Mouse (Mus musculus): ENCODE measurements around the gene Klk1b4. TPM values are rescaled to one million over a fixed set of nuclear protein-coding genes. Genes with fewer than 3 reads are reported as not detected.

Gene Klk1b4
- polyA plus RNA-seq, 1 experiment from 2014 or later, result not detected

DNA sequence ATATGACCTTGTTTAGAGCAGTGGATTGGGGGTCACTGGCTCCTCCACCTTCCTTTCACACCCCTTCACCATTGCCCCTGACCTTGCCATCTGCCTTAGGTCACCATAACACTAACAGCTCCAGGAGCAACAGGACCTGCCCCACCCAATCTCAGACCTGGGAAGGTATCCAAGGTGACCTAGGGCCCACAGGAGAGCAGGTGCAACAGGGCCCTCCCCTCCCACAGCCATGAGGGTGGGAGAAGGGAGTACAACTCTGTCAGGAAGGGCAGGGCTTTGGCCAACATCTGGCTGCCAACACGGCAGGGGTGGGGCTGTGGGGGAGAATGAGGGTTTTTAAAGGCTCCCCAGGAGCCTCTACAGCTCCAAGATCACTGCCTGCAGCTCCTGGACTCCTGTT lies 17.8 kb downstream of the Klk1b4 start, which contains the start of gene Klk1:
Klk1 (plus strand) TSS at position 285 of the 400 bp plus-strand sequence.
- Histone ChIP-seq H3K27me3 (ENCODE audit: insufficient read depth, low read length) (no peaks in the 10 kb centered on the region), H3K4me3 (ENCODE audit: low read length) (no peak within 1 kb of the TSS), H3K27ac (ENCODE audit: low read length) (no peak within 1 kb of the TSS), H3K4me2 (replicated peaks; ENCODE audit: low read depth, low read length) (no peak within 1 kb of the TSS), H3K36me3 (ENCODE audit: insufficient read depth, low read length) (no peaks in the 10 kb centered on the region), H3K9ac (replicated peaks; ENCODE audit: low read length) (no peak within 1 kb of the TSS), H3K4me1 (ENCODE audit: insufficient read depth, low read length) (no peaks in the 10 kb centered on the region), H3K9me3 (ENCODE audit: low read length) (no peaks in the 10 kb centered on the region)
- WGBS, result 36% methylated on average over 1 of the region's 1 CpGs
- no peak for ATAC-seq (ENCODE audit: low FRiP score, low TSS enrichment)

DNA sequence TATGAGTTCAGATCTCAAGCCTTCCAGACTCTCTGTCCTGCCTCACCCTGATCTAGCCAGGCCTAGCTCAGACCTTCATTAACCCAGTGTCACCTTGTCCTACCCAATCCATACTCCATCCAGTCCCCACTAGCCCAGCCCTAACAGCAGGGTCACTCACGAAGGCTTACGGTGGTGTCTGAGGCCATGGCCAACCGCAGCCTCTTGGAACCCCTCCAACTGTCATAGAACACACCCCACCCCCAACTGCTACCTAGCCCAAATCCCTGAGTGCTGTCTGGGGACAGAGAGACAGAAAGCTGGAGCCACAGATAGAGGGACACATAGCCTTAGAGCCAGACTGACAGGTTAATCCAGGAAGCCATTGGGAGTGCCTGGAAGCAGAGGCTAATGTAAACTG lies 28.7 kb downstream of the Klk1b4 start, which contains the start of gene Gm36864:
Gm36864 (plus strand) TSS at position 269 of the 400 bp plus-strand sequence.
- Histone ChIP-seq H3K4me1 (ENCODE audit: insufficient read depth, low read length) (no peaks in the 10 kb centered on the region), H3K4me3 (ENCODE audit: low read length) (no peak within 1 kb of the TSS), H3K4me2 (replicated peaks; ENCODE audit: low read depth, low read length) (no peak within 1 kb of the TSS), H3K9ac (replicated peaks; ENCODE audit: low read length) (no peak within 1 kb of the TSS), H3K36me3 (ENCODE audit: insufficient read depth, low read length) (no peaks in the 10 kb centered on the region), H3K27ac (ENCODE audit: low read length) (no peak within 1 kb of the TSS), H3K9me3 (ENCODE audit: low read length) (no peaks in the 10 kb centered on the region), H3K27me3 (ENCODE audit: insufficient read depth, low read length) (no peaks in the 10 kb centered on the region)
- WGBS, result 87% methylated on average over 3 of the region's 3 CpGs
- no peak for ATAC-seq (ENCODE audit: low FRiP score, low TSS enrichment)

DNA sequence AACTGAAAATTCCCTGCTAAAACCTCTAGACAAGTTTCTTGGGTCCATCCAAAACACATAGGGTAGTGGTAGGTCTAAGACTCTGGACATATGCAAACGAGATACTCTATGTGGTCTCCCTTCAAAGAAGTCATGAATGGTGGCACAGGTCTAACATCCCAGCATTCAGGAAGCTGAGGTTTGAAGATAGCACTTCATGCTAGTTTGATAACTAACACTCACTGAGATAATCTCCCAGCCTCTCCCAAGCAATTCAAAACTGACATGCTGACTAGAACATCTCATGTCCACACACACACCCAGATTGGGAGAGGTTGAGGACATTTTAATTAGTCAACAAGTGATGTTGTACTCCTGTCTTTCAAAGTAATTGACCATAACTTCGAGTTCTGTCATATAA lies 32.7 kb downstream of the Klk1b4 start:
- no peaks in the 10 kb centered on the region for H3K36me3 ChIP-seq (ENCODE audit: insufficient read depth, low read length)
- no peak overlapping the region for H3K4me3 ChIP-seq (ENCODE audit: low read length)
- no peak overlapping the region for H3K4me2 ChIP-seq (replicated peaks; ENCODE audit: low read depth, low read length)
- no peaks in the 10 kb centered on the region for H3K4me1 ChIP-seq (ENCODE audit: insufficient read depth, low read length)
- H3K27me3 ChIP-seq (ENCODE audit: insufficient read depth, low read length), result no peaks in the 10 kb centered on the region
- no peak overlapping the region for H3K9ac ChIP-seq (replicated peaks; ENCODE audit: low read length)
- H3K27ac ChIP-seq (ENCODE audit: low read length), result no peak overlapping the region
- ATAC-seq (ENCODE audit: low FRiP score, low TSS enrichment), result no peak
- WGBS, result 54% methylated on average over 2 of the region's 2 CpGs
- no peaks in the 10 kb centered on the region for H3K9me3 ChIP-seq (ENCODE audit: low read length)

DNA sequence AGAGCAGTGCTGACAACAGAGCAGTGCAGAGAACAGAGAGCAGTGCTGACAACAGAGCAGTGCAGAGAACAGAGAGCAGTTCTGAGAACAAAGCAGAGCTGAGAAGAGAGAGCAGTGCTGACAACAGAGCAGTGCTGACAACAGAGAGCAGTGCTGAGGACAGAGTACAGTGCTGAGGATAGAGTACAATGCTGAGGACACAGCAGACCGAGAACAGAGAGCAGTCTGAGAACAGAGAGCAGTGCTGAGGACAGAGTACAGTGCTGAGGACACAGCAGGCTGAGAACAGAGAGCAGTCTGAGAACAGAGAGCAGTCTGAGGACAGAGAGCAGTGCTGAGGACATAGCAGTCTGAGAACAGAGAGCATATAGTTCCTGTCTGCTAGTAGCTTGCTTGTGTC lies 33.5 kb downstream of the Klk1b4 start:
- Histone ChIP-seq H3K9me3 (ENCODE audit: low read length) (no peaks in the 10 kb centered on the region), H3K4me3 (ENCODE audit: low read length) (no peak overlapping the region), H3K4me1 (ENCODE audit: insufficient read depth, low read length) (peaks cover 6% of the 10 kb centered on the region; the same call in 1 of the 2 replicates), H3K27me3 (ENCODE audit: insufficient read depth, low read length) (no peaks in the 10 kb centered on the region), H3K9ac (replicated peaks; ENCODE audit: low read length) (no peak overlapping the region), H3K4me2 (replicated peaks; ENCODE audit: low read depth, low read length) (no peak overlapping the region), H3K27ac (ENCODE audit: low read length) (no peak overlapping the region), H3K36me3 (ENCODE audit: insufficient read depth, low read length) (no peaks in the 10 kb centered on the region)
- 50% methylated on average over 1 of the region's 1 CpGs for WGBS
- no peak for ATAC-seq (ENCODE audit: low FRiP score, low TSS enrichment)

DNA sequence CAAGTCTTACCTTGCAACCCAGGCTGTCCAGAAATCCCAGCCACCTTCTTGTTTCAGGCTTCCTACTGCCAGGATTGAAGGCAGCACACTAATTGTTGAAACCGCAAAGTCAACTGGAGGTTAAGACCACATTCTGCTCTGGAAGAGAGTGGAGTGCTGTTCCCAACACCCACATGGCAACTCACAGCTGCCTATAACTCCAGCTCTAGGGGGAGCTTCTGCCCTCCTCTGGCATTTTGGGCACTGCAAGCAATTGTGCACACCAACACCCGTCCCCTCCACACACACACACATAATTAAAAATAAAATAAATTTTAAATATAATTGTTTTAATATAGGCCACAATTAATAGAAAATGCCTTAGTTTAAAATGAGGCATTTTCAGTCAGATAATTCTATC lies 33.9 kb downstream of the Klk1b4 start:
- ATAC-seq (ENCODE audit: low FRiP score, low TSS enrichment), result no peak
- H3K36me3 ChIP-seq (ENCODE audit: insufficient read depth, low read length), result no peaks in the 10 kb centered on the region
- no peaks in the 10 kb centered on the region for H3K27me3 ChIP-seq (ENCODE audit: insufficient read depth, low read length)
- whole genome bisulfite sequencing, result 73% methylated on average over 2 of the region's 2 CpGs
- no peak overlapping the region for H3K9ac ChIP-seq (replicated peaks; ENCODE audit: low read length)
- no peaks in the 10 kb centered on the region for H3K9me3 ChIP-seq (ENCODE audit: low read length)
- H3K4me1 ChIP-seq (ENCODE audit: insufficient read depth, low read length), result peaks cover 6% of the 10 kb centered on the region; the same call in 1 of the 2 replicates
- H3K27ac ChIP-seq (ENCODE audit: low read length), result no peak overlapping the region
- H3K4me3 ChIP-seq (ENCODE audit: low read length), result no peak overlapping the region
- no peak overlapping the region for H3K4me2 ChIP-seq (replicated peaks; ENCODE audit: low read depth, low read length)

DNA sequence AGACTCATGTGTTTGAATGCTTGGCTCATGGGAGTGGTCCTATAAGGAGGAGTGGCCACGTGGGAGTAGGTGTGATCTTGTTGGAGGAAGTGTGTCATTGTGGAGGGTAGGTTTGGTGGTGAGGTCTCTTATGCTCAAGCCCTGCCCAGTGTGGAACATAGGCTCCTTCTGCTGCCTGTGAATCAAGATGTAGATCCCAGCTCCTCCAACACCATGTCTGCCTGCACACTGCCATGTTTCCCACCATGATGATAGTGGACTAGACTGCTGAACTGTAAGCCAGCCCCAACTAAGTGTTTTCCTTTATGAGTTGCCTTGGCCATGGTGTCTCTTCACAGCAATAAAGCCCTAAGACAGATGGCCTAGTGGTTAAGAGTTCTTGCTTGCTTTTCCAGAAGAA lies 36.8 kb downstream of the Klk1b4 start:
- Histone ChIP-seq H3K27ac (ENCODE audit: low read length) (no peak overlapping the region), H3K36me3 (ENCODE audit: insufficient read depth, low read length) (peaks cover 8% of the 10 kb centered on the region)
- 54% methylated on average over 1 of the region's 1 CpGs for WGBS

DNA sequence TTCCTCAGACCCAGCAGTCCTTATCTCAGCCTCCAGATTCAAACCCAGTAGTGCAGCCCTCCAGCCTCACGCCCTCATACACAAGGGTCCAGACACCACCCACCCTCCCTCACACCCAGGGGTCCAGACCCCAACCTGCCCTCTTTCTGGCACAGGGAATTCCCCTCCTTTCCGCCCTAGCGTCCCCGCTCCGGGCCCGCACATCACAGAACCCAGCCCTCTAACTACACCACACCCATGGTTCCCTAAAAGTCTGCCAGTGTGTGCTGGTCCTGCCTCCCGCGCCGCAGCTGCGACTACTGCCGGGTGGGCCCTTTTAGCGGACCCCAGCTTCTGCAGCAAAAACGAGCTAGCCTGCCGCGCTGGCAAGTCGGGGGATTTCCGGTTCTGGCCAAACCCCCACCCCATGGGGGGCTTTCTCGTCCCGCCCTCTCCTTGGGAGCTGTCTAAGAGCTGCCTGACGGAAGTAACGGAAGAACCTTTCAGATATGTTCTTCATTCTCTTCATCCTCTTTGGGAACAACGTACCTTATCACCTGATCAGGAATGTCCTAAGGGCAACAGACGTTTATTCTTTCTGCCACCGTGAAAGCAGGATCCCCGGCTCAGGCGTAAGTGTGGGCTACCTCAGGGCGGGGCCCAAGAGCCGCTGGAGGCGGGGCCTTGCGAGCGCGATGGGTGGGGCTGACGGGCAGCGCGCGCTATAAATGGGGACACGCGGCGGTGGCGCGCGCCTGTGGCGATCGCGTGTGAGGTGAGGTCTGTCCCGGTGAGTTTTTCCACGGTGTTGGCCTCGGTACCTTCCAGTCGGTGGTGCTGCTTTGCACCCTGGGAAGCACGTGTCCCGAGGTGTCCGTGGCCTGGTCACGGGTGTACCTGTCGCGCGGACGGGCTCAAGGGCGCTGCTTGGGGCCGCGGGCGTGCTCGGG lies 39.1 kb downstream of the Klk1b4 start, which contains the start of the genes 1700028J19Rik and 2410002F23Rik:
1700028J19Rik (minus strand) TSS at position 641 of the 929 bp plus-strand sequence.
2410002F23Rik (plus strand) TSS at position 668 of the 929 bp plus-strand sequence.
- WGBS, result under 1% methylated on average over 62 of the region's 62 CpGs
- H3K9ac ChIP-seq (replicated peaks; ENCODE audit: low read length), result peak within 1 kb of the TSS; percentile 99
- peak within 1 kb of the TSS; percentile 78 for H3K4me2 ChIP-seq (replicated peaks; ENCODE audit: low read depth, low read length)
- H3K27me3 ChIP-seq (ENCODE audit: insufficient read depth, low read length), result no peaks in the 10 kb centered on the region
- H3K9me3 ChIP-seq (ENCODE audit: low read length), result no peaks in the 10 kb centered on the region
- peaks cover 27% of the 10 kb centered on the region for H3K36me3 ChIP-seq (ENCODE audit: insufficient read depth, low read length)
- H3K4me3 ChIP-seq (ENCODE audit: low read length), result peak within 1 kb of the TSS; percentile 98
- H3K27ac ChIP-seq (ENCODE audit: low read length), result peak within 1 kb of the TSS; percentile 96
- peak; percentile 85 for ATAC-seq (ENCODE audit: low FRiP score, low TSS enrichment)
- peaks cover 26% of the 10 kb centered on the region for H3K4me1 ChIP-seq (ENCODE audit: insufficient read depth, low read length)

More for the DNA sequence above, 36.8 kb downstream of the Klk1b4 start:
- no peak for ATAC-seq (ENCODE audit: low FRiP score, low TSS enrichment)
- Histone ChIP-seq H3K27me3 (ENCODE audit: insufficient read depth, low read length) (no peaks in the 10 kb centered on the region), H3K4me2 (replicated peaks; ENCODE audit: low read depth, low read length) (no peak overlapping the region), H3K4me3 (ENCODE audit: low read length) (no peak overlapping the region), H3K9me3 (ENCODE audit: low read length) (no peaks in the 10 kb centered on the region), H3K9ac (replicated peaks; ENCODE audit: low read length) (no peak overlapping the region), H3K4me1 (ENCODE audit: insufficient read depth, low read length) (peaks cover 20% of the 10 kb centered on the region)

DNA sequence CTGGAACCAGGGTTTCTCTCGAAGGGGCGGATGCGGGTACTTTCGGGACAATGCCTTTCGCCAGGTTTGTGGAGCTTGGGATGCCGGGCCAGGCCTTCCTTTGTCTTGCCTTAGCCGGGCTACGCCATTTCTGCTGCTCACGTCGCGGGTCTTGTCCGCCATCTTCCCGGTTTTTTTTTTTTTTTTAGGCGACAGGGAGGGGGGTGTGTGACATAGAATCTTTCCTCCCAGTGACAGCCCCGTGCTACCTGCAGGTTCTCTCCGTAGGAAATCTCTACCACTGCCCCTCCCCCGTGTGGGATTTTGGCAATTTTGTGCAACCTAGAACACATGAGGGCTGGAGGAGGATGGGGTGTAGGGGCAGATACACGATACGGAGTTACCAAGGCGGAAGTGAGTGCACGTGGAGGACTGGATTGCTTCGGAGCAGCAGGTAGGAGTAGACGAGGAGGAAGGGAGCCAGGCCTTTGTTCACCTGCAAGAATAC lies 39.8 kb downstream of the Klk1b4 start:
- Histone ChIP-seq H3K36me3 (ENCODE audit: insufficient read depth, low read length) (peaks cover 29% of the 10 kb centered on the region), H3K9ac (replicated peaks; ENCODE audit: low read length) (peak overlapping the region; percentile 99), H3K27me3 (ENCODE audit: insufficient read depth, low read length) (no peaks in the 10 kb centered on the region), H3K4me1 (ENCODE audit: insufficient read depth, low read length) (peaks cover 26% of the 10 kb centered on the region), H3K4me2 (replicated peaks; ENCODE audit: low read depth, low read length) (peak overlapping the region; percentile 78), H3K9me3 (ENCODE audit: low read length) (no peaks in the 10 kb centered on the region), H3K4me3 (ENCODE audit: low read length) (peak overlapping the region; percentile 98), H3K27ac (ENCODE audit: low read length) (peak overlapping the region; percentile 96)
- ATAC-seq (ENCODE audit: low FRiP score, low TSS enrichment), result peak; percentile 37
- under 1% methylated on average over 23 of the region's 23 CpGs for WGBS

DNA sequence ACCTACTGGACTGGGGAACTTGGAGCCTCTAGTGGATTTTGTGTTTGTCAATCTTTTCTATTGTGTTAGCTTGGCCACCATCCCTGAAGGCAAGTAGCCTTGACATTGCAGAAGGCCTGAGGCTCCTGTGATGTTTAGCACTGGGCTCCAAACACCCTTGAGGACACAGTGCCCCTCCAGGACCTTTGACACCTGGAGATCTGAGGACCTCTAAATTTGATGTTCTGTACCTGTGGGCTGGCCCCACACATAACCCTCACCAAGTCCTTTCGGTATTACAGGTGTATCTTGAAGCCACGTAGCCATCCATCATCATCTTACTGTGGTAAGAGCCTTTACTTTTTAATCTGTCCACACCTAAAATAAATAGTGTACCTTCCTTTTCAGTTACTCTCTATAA lies 40.7 kb downstream of the Klk1b4 start:
- 81% methylated on average over 2 of the region's 2 CpGs for WGBS
- Histone ChIP-seq H3K4me3 (ENCODE audit: low read length) (peak overlapping the region; percentile 98), H3K4me1 (ENCODE audit: insufficient read depth, low read length) (peaks cover 26% of the 10 kb centered on the region), H3K27me3 (ENCODE audit: insufficient read depth, low read length) (no peaks in the 10 kb centered on the region), H3K9ac (replicated peaks; ENCODE audit: low read length) (peak overlapping the region; percentile 99), H3K4me2 (replicated peaks; ENCODE audit: low read depth, low read length) (peak overlapping the region; percentile 78), H3K9me3 (ENCODE audit: low read length) (no peaks in the 10 kb centered on the region), H3K36me3 (ENCODE audit: insufficient read depth, low read length) (peaks cover 38% of the 10 kb centered on the region), H3K27ac (ENCODE audit: low read length) (no peak overlapping the region)
- no peak for ATAC-seq (ENCODE audit: low FRiP score, low TSS enrichment)

DNA sequence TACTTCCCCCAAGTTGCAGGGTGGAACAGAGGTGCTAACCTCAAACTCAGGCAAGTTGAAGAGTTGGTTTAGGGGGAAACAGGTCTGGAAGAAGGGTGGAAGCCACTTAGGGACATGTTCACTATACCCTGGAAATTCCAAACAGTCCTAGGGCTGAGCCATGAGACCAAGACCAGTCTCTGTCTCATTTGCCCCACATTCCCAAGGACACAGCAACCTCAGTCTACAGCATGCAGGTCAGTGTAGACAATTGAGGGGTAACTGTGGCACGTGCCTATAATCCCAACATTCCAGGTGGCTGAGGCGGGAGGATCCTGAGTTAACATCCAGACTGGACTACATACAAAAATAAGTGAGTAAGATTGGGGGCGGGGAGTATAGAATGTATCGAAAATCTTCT lies 42.0 kb downstream of the Klk1b4 start:
- H3K36me3 ChIP-seq (ENCODE audit: insufficient read depth, low read length), result peaks cover 49% of the 10 kb centered on the region
- no peaks in the 10 kb centered on the region for H3K27me3 ChIP-seq (ENCODE audit: insufficient read depth, low read length)
- no peak overlapping the region for H3K4me2 ChIP-seq (replicated peaks; ENCODE audit: low read depth, low read length)
- no peak overlapping the region for H3K27ac ChIP-seq (ENCODE audit: low read length)
- no peak for ATAC-seq (ENCODE audit: low FRiP score, low TSS enrichment)
- no peak overlapping the region for H3K4me3 ChIP-seq (ENCODE audit: low read length)
- WGBS, result 93% methylated on average over 4 of the region's 4 CpGs
- no peak overlapping the region for H3K9ac ChIP-seq (replicated peaks; ENCODE audit: low read length)
- H3K4me1 ChIP-seq (ENCODE audit: insufficient read depth, low read length), result peaks cover 26% of the 10 kb centered on the region
- no peaks in the 10 kb centered on the region for H3K9me3 ChIP-seq (ENCODE audit: low read length)
